Mouse (Mus musculus) thymus, adult 2 months (tissue): Measurements from ENCODE around the gene Lipt2.

Source experiments
- CTCF ChIP-seq: fragments of 200-500 bp; IDR thresholded peaks from 2 replicates; pipeline ENCODE4 v1.5.1; 2012; ENCODE audit warnings: mild to moderate bottlenecking, control low read depth, low read length, moderate library complexity, borderline replicate concordance; ENCODE audit not compliant: control insufficient read depth, poor library complexity, insufficient read depth; ENCODE audit errors: extremely low read depth
- POLR2A ChIP-seq: fragments of 200-500 bp; IDR thresholded peaks from 2 replicates; pipeline ENCODE4 v1.6.1; 2012; ENCODE audit warnings: mild to moderate bottlenecking, low read length, control low read depth, moderate library complexity; ENCODE audit not compliant: control insufficient read depth, poor library complexity, insufficient read depth; ENCODE audit errors: extremely low read depth

DNA sequence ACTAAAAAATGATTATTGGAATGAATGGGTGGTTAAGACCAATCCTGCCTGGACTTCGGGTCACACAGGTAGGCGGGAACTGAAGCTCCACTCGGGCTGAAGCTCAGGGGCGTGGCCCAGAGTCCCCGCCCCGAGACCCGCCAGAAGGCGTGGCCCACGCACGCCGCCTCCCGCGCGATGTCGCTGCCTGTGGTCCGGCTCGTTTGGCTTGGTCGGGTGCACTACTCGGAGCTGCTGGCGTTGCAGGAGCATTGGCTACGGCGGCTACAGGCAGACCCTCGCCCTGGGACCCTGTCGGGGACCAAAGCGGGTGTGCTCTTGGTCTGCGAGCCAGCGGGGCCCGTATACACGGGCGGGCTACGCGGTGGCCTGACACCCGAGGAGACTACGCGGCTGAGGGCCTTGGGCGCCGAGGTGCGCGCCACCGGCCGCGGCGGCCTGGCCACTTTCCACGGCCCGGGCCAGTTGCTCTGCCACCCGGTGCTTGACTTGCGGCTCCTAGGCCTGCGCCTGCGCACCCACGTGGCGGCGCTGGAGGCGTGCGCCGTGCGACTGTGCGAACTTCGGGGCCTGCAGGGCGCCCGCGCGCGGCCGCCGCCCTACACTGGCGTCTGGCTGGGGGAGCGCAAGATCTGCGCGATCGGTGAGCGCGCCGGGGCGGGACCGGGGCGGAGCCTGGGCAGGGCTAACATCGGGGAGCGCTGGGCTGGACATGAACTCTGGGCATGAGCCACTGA is at the start of gene Lipt2:
- TF ChIP-seq CTCF = peak; percentile 33; the same call in 1 of the 2 replicates
- no peak; the same call in 1 of the 2 replicates for TF ChIP-seq POLR2A
